Mouse (Mus musculus) megakaryocyte, adult 5-6 weeks (primary cell): ENCODE measurements at regions not wholly inside any gene's neighbourhood (a gene's known extent, or its start where the extent isn't known, plus 50 kb on each side); places are given as distances from the start of the nearest gene placed in this dataset.

Experiments used
- ATAC-seq: 2 replicates; pipeline ENCODE4 v1.8.0; 2016; ENCODE audit warnings: mild to moderate bottlenecking, inconsistent platforms; ENCODE audit not compliant: poor library complexity, severe bottlenecking

DNA sequence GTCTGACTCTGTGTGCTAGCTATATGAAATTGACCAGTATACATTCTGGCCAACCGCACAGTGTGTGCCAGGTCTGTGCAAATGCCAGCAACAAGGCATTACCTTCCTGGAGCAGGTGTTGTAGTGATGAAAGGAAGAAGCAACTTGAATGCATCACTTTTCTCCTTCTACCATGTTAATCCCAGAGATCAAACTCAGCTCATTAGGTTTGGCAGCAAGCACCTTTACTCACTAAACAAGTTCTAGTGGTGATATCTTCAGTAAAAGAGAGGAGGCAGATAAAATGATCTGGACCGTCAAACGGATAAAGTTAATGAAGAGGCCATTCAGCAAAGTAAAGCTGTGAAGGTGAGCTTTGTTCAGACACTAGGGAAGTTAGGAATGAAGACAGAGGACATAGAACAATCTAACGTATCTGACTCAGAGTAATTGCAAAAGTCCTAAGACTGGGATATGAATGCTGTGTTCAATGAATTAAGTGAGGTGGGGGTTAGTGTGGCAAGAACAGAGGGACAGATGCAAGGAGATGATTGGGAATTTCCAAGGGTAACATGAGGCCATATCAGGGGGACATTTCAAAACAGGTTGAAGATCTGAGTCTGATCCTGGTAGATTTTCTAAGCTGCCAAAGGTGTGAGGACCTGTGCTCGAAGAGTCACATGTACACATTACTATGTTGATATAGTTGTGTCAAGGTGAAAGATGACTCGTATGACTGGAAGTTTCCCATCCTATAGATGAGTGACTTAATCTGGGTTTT lies 1478.4 kb upstream of the Slc10a2 start:
- no peak for ATAC-seq

DNA sequence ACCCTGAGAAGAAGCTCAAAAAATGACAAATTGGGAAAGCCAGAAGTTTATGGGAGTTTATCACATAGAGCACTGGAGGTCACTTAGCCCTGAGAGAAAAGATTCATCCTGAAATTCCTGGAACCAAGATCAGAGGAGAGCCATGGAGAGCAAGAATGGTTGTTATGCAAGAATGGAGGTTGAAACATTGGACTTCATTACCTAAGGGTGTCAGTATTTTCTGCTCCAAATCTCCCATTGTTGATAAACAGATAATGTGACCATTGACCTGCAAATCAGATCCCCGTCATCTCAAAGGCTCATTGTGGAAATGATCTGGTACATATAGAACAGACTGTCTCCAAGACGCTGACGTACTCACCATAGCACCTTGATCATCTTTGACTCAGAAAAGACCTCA lies 1477.6 kb upstream of the Slc10a2 start:
- no peak for ATAC-seq

DNA sequence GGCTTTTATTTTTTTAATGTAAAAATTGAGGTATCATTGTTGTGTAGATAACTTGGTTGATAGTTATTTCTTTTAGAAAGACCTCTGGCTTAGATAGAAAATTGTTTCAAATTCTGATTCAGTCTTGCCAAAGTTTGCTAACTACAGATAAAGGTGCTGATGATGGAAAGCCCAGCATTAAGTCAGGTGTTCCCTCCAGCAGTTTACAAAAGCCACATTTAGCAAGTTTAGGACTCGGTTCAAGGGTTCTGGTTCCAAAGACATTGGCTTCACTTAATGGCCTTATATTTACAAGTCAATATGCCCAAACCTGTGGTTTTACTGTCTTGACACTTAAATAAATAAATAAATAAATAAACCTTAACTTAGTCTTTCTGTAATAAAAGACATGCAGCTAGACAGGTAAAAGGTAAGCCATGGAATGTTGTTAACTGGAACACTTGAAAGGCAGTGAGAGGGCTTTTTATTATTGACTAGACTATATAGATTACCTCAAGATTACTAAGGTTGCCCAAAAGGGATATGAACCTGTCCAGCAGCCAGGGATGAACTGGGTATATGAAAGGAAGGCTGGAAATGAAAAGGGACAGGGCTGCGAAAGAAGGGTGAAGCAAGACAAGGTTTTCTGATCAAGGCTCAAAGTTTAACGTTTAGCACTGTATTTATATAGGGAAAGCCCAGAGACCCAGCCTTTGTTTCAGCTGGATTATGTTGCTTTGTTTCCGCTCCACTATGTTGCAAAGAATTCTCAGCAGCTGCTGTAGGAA lies 1472.9 kb upstream of the Slc10a2 start:
- no peak for ATAC-seq

DNA sequence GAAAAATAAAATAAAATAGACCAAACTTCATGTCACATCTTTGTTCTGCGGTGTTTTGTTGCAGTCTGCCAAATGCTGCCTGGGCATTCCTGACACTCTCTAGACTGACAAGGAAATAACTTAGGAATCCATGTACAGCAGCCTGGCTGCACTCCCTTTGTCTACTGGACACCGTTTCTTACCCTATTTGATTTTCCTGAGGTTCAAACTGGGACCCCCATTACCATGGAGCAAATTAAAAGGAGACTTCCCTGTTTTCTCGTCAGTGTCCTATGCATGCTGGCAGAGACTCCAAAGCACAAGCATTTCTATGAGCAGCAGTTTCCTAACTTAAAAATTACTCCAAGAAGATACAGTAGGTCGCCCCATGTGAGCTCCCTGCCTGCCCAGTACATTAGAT lies 1470.1 kb upstream of the Slc10a2 start:
- ATAC-seq, result no peak

DNA sequence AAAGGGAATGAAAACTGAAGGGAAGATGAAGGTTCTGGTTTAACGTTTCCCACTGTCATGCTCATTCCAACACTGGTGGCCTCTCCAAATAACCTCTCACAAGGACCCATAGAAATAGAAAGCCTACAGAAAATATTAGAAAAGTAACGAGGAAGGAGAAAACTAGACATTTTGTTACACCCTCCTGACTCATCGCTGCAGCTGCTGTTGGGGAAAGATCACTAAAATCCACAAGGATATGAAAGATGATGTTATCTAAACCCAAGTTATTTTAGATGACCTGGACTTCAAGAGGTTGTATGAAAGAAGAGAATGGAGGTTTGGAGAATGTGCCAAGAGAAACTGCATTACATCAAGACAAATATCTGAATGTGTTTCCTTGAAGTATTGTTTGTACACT lies 1468.3 kb upstream of the Slc10a2 start:
- no peak for ATAC-seq

DNA sequence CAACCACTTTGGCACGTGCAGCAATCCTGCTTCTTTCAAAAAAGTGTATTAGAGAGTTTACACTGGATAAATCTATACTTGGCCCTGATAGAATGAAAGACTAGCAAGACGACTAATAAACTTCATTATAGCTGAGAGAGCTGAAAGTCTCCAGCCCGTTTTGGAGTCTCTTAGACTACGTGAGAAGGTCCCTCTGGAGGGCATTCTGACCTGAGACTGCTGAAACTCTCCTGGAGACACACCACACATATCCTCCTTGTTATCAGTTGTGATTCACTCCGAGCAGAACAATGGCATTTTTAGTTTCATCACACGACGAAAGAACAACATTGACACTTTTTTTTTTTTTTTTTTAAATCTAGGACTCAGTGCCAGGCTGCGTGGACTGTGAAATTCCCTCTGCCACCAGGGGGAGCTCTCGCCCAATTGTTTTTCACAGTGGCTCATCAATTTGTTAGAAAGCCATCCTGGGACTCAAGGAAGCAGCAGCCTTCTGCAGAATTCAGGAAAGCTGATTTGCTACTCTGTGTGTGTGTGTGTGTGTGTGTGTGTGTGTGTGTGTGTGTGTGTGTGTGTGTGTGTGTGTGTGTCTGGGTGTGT lies 1467.0 kb upstream of the Slc10a2 start:
- ATAC-seq, result peak; percentile 71

DNA sequence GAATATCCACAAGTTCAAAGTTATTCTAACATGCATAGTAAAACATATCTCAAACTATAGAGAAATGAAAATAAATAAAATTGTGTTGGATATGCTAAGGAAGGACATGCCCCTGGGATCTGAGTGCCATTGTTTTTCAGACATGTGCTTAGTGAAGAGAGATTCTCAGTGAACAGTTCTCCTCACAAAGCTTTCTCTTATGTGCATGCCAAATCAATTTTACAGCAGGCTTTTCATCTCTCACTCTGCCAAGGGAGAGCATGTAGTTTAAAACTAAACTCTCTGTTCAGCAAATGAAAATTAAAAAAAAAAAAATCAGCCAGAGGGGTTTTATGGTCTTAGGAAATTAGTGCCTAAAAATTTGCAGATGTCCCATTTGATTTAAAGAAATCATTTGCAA lies 1445.8 kb upstream of the Slc10a2 start:
- no peak for ATAC-seq

DNA sequence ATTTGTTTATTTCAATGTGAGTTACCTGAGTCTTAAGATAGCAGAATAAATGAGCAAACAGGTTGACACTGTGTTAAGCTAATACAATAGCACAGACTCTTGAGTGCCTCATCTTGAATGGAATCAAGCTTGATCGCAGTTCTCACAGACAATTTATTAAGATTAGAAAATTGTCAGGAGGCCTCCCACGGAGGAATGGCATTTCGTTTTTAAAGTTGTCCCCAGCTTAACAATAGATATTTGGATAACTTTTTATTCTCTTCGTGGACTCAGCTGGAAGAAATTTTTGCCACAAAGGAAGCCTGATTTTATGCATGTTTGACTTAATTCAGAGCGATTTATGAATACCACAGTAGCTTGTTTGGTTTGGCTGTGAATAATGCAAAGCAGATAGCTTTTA lies 1422.0 kb upstream of the Slc10a2 start:
- ATAC-seq, result no peak

DNA sequence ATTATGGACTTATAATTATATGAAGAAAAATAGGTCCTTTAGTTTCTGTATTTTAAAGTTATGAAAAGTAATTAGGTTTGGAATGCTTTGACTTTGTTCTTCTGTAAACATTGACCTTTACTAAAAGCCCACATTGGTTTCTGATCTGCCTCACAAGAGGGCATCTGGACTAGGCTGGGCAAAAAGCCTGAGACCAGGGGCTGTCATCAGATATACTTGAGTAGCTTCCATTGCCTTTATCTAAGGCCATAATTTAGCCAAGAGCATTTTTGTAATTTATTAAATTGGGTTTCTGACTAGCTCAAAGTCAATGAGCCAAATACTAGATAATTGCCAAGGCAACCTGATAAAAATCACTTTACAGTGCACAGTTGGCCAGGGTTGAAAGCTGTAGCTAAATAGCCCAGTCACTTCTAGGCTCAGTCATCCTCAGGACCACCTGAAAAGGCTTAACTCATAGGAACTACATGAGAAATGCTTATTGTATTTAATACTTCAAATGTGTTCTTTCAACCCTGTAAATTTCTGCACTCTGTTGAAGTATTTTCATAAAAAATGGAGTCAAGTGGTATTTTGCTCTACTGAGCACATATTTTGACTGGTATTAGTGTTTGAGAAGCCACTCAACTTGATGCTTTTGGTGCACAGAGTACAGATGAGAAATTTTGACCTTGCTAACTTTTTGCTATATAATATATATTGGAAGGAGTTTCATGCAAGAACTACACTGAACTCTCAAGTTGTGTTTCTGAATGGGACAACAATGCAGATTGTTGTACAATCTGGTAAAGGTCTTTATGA lies 1410.9 kb upstream of the Slc10a2 start:
- ATAC-seq, result no peak

DNA sequence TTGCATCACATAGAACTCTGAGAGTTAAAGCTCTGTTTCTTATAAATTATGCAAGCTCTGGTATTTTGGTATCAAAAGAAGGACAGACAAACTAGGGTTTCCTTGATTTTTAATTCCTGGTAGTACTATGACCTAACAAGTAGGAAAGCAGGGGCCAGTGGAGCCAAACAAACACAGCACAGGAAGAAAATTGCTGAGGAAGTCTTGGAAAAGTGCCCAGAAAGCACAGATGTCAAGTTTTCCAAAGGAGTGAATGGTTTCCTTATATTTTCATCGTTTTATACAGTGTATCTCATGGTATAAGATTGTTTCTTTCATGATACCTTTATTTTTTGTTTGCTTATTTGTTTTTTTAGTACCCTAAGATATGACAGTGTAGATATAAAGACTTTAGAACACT lies 1387.3 kb upstream of the Slc10a2 start:
- ATAC-seq, result no peak

DNA sequence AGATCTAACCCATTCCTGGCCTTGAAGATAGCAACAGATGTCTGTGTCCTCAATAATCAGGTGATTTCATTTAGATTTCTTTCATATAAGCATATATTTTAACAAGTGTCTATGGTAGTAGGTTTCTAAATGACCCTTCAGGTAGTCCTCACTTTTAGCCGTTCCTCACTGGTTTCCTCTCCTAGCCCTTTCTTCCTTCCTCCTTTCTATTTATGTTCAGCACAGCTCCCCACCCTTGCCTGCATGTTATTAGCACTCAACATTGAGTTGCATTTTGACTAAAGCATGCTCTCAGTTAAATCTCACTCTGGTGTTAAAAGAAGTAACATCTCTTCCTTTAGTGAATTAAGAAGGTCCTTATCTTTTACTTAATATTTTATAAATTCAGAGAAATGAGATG lies 1376.8 kb upstream of the Slc10a2 start:
- peak; percentile 30; the same call in 1 of the 2 replicates for ATAC-seq

DNA sequence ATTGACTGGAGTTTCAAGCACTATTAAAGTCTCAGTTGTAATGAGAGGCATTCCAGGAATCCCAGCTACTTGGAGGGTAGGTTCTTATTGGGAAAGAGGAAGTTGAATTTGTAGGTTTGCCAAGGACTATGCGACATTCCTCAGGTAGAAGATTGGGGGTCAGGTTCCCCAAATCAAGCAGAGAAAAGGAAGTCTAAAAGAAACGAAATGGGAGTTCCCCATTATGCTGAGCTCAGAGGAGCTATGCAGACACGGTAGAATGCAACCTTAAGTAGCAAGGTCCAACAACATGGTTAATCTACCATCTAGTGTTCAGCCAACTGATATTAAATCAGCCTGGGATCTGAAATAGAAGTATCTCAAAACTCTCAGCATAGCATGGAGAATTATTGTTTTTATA lies 1365.9 kb upstream of the Slc10a2 start:
- ATAC-seq, result no peak

DNA sequence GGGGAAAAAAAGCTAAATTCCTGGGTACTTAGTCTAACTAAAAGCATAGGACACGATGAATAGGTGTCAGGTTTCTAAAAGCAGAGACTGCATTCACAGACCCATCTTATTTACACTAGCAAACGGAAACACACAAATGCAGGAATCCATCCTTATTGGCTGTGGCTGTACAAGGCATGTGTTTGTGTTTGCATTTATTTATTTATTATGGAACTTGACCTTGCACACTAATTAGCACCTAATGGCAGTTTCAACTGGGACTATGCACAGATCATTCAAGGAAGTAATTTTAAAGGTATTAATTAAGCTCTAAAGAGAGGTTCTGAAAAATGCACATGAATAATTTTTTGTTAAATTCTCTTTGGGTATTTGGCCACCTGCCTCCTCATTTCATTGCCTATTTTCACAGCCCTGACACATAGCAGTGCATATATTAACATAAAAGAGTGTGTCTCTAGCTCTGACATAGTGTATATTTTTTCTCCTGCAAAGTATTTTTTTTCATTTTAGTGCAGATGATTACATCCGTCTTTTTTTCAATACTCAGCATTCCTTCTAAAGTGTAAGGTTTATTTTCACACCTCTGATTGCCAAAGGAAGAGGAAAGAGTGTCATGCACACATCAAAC lies 1351.5 kb upstream of the Slc10a2 start:
- ATAC-seq, result no peak

DNA sequence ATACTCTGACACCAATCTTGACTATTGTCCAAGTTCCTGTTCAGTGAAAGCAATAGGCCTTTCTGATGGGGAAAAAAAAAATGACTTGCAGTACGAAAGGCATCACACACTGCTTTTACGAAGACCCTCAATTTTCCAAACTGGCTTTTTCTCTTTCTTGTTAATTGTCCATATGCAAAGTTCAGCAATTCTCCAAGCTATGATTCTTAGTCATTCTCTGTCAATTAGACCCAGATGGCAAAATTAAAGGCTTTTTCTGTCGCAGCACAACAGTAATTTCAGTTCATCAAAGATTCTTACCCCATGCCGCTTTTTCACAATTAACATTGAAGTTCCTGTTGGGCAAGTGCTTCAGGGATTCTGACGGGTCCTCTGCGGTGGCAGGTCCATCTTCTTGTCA lies 1343.2 kb upstream of the Slc10a2 start:
- ATAC-seq, result no peak

DNA sequence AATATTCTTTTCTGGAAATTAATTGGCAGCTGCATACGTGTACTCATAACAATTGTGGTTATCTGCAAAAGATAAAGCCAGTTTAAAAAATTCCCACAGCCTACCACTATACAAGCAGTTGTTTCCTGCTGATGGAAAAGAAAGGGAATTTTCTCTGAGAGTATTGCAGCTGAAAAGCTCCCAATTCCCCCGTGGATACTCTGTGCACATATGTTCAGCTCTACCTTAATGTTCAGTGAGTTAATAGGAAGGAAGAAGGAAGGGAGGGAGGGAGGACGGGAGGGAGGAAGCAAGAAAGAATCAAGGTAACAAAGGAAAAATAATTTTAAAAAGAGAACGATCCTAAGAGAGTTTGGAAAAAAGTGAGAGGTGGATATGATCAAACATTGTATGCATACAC lies 1333.9 kb upstream of the Slc10a2 start:
- ATAC-seq, result no peak
